Mouse (Mus musculus) layer of hippocampus, adult 2 months (tissue): ENCODE data around the gene Ucn3. TPM values are rescaled to one million over a fixed set of nuclear protein-coding genes. Genes with fewer than 3 reads are reported as not detected.
"Not testable (repeated sequence)": the region's sequence is repeated elsewhere in the genome, so short reads cannot be mapped to it uniquely, and the experiment has no call there.

Source experiments
- DNase-seq, 2 experiments: peaks; one replicate each; pipeline ENCODE4 v3.0.0; 2022; ENCODE audit warnings: low spot score in 2 of 2
- H3K27ac ChIP-seq: fragments of 200-600 bp; 2 replicates; pipeline ENCODE4 v1.8.1; 2022
- H3K4me3 ChIP-seq: fragments of 200-600 bp; 2 replicates; pipeline ENCODE4 v1.8.1; 2022; ENCODE audit warnings: mild to moderate bottlenecking
- CTCF ChIP-seq: fragments of 200-600 bp; conservative IDR thresholded peaks from 2 replicates; pipeline ENCODE4 v1.8.1; 2022; ENCODE audit warnings: antibody characterized with exemption, mild to moderate bottlenecking, moderate library complexity
- microRNA-seq, 2 experiments: library from miRNA; unstranded; fragments of <30 nt; microRNA quantifications; one replicate each; pipeline ENCODE4 v1.2.0; 2021
- total RNA-seq, 2 experiments: library from RNA; stranded (reverse); gene quantifications; 2 replicates each; pipeline ENCODE4 v1.2.3; 2021

Ucn3 gene
- total RNA-seq, 2 experiments from 2014 or later: not detected

GRCm38 (mm10) chr13:3907151-3907696 is 37.9 kb downstream of the Ucn3 start:
- Histone ChIP-seq H3K4me3 (no peak overlapping the region), H3K27ac (no peak overlapping the region)
- DNase-seq: no peak
- no peak for TF ChIP-seq CTCF

GRCm38 (mm10) chr13:3899301-3899700 is 45.8 kb downstream of the Ucn3 start:
- no peak for DNase-seq
- H3K4me3 ChIP-seq: no peak overlapping the region
- TF ChIP-seq CTCF: no peak
- no peak overlapping the region for H3K27ac ChIP-seq

- H3K27ac ChIP-seq, DNase-seq, H3K4me3 ChIP-seq: not testable (repeated sequence)
These were observed 46.9 kb downstream of the Ucn3 start for GRCm38 (mm10) chr13:3898202-3898601.

- Histone ChIP-seq H3K4me3 (no peak overlapping the region), H3K27ac (no peak overlapping the region)
- peak; percentile 43 to 82 for DNase-seq
- TF ChIP-seq CTCF: peak; percentile 100
These were observed 48.2 kb downstream of the Ucn3 start for GRCm38 (mm10) chr13:3896913-3897312.

GRCm38 (mm10) chr13:3896032-3896431 is 49.1 kb downstream of the Ucn3 start:
- no peak for TF ChIP-seq CTCF
- DNase-seq: no peak
- no peak overlapping the region for H3K4me3 ChIP-seq
- H3K27ac ChIP-seq: no peak overlapping the region

GRCm38 (mm10) chr13:3895397-3895980 is 49.7 kb downstream of the Ucn3 start:
- Histone ChIP-seq H3K4me3 (no peak overlapping the region), H3K27ac (no peak overlapping the region)
- DNase-seq: no peak
- no peak for TF ChIP-seq CTCF

GRCm38 (mm10) chr13:3894549-3894948 is 50.6 kb downstream of the Ucn3 start:
- no peak overlapping the region for H3K4me3 ChIP-seq
- DNase-seq: no peak
- H3K27ac ChIP-seq: no peak overlapping the region
- TF ChIP-seq CTCF: no peak

GRCm38 (mm10) chr13:3893126-3893734 is 51.9 kb downstream of the Ucn3 start:
- peak overlapping the region; percentile 55 for H3K4me3 ChIP-seq
- peak overlapping the region; percentile 67 for H3K27ac ChIP-seq
- DNase-seq: peak; percentile 86
- TF ChIP-seq CTCF: peak; percentile 30

- peak overlapping the region; percentile 55 for H3K4me3 ChIP-seq
- no peak for DNase-seq
- no peak for TF ChIP-seq CTCF
- peak overlapping the region; percentile 67; the same call in 1 of the 2 replicates for H3K27ac ChIP-seq
These were observed 52.5 kb downstream of the Ucn3 start for GRCm38 (mm10) chr13:3892601-3893000.

- peak overlapping the region; percentile 55 for H3K4me3 ChIP-seq
- 0 out of 2 replicates have a peak overlapping the region, but pooled peaks have one; percentile 12 for H3K27ac ChIP-seq
- no peak for DNase-seq
- no peak for TF ChIP-seq CTCF
These were observed 53.6 kb downstream of the Ucn3 start for GRCm38 (mm10) chr13:3891479-3892087.

Small RNA genes within 50 kb of the gene (microRNA-seq; reads per million reads assigned to microRNA genes)
- 0 reads per million in 2 experiments for gene Gm22460

Other genes starting within 250 kb of the Ucn3 start
- not detected for gene Calml3, start 141.0 kb downstream of the Ucn3 start, total RNA-seq
- gene Calm4, start 107.6 kb downstream of the Ucn3 start, total RNA-seq: not detected
- not detected for gene Calm5, start 91.2 kb downstream of the Ucn3 start, total RNA-seq
- 10 to 100 TPM; 36.5 to 42.6 TPM for gene Net1, start 27.1 kb downstream of the Ucn3 start, total RNA-seq
- gene Tubal3, start 27.1 kb downstream of the Ucn3 start, total RNA-seq: not detected
- gene Akr1c14, start 103.7 kb upstream of the Ucn3 start, total RNA-seq: 1 to 10 TPM in 1 of 2 experiments, under 1 TPM in 1; 0.88 to 1.1 TPM
- 1 to 10 TPM; 1.8 to 2.0 TPM for gene Akr1c18, start 205.3 kb upstream of the Ucn3 start, total RNA-seq
- under 1 TPM; 0.47 to 0.51 TPM for gene Akr1c13, start 245.8 kb upstream of the Ucn3 start, total RNA-seq